Mouse (Mus musculus) liver, adult 2 months (tissue): Measurements from ENCODE around the gene Rngtt.

ENCODE experiments used
- CTCF ChIP-seq: fragments of 200-500 bp; IDR thresholded peaks from 2 replicates; pipeline ENCODE4 v1.5.1; 2011; ENCODE audit warnings: low read depth, low read length, control low read depth
- POLR2A ChIP-seq: fragments of 200-500 bp; IDR thresholded peaks from 2 replicates; pipeline ENCODE4 v1.6.1; 2011; ENCODE audit warnings: low read length, control low read depth; ENCODE audit not compliant: insufficient read depth; ENCODE audit errors: extremely low read depth

DNA sequence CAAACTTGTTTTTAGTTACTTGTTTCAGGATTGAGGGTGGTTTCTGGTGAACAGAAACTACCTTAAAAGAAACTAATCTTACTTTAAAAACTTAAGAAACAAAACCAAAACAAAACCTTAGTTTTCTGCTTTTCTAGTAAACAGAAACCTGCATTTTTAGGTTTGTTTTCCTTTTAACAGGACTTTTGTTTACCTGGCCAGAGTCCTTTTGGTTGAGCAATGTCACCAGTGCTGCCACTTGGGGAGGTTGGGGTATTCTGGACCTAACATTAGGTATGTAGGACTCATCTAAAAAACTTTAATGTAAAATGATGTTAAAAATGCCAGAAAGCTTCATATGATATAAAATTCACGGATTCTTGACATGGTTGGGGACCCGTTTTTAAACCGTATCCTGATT, 78.8 kb downstream of the Rngtt start:
- TF ChIP-seq POLR2A = no peak
- TF ChIP-seq CTCF = no peak
